Mouse (Mus musculus): ENCODE measurements around the gene Ptprm. TPM values are rescaled to one million over a fixed set of nuclear protein-coding genes. Genes with fewer than 3 reads are reported as not detected.
A peak's percentile ranks its signal among the peaks of the same experiment; 100 is the strongest.

Ptprm gene
- polyA plus RNA-seq, 1 experiment from 2014 or later, result 19.5 TPM

GRCm38 (mm10) chr17:66762716-66763115 is 591.5 kb downstream of the Ptprm start:
- ATAC-seq (ENCODE audit: insufficient number of reproducible peaks, insufficient read depth, low FRiP score, low read depth), result no peak
- H3K4me2 ChIP-seq (ENCODE audit: low read length), result no peak overlapping the region
- no peaks in the 10 kb centered on the region; the same call in 1 of the 2 replicates for H3K36me3 ChIP-seq (ENCODE audit: control insufficient read depth, insufficient read depth, low read length)
- H3K27me3 ChIP-seq (ENCODE audit: control insufficient read depth, insufficient read depth, low read length), result no peaks in the 10 kb centered on the region
- H3K9me3 ChIP-seq (ENCODE audit: control insufficient read depth, low read length), result no peaks in the 10 kb centered on the region
- no peaks in the 10 kb centered on the region for H3K4me1 ChIP-seq (ENCODE audit: control insufficient read depth in 2 of 2, insufficient read depth in 2 of 2, low read length in 2 of 2)
- no peak overlapping the region for H3K4me3 ChIP-seq (ENCODE audit: control insufficient read depth in 1 of 2, insufficient read depth in 1 of 2, low read depth in 1 of 2, low read length in 2 of 2)
- H3K27ac ChIP-seq (replicated peaks in 1 of 2; ENCODE audit: control insufficient read depth in 1 of 2, insufficient read depth in 1 of 2, low read depth in 2 of 2, low read length in 2 of 2), result no peak overlapping the region
- WGBS, result 82% methylated on average over 10 of the region's 10 CpGs
- no peak overlapping the region for H3K9ac ChIP-seq (ENCODE audit: low read length)

- 81% methylated on average over 26 of the region's 26 CpGs for WGBS
- no peak overlapping the region for H3K4me2 ChIP-seq (ENCODE audit: low read length)
- ATAC-seq (ENCODE audit: insufficient number of reproducible peaks, insufficient read depth, low FRiP score, low read depth), result no peak
Measured at GRCm38 (mm10) chr17:66761326-66762296, 592.6 kb downstream of the Ptprm start.

DNA sequence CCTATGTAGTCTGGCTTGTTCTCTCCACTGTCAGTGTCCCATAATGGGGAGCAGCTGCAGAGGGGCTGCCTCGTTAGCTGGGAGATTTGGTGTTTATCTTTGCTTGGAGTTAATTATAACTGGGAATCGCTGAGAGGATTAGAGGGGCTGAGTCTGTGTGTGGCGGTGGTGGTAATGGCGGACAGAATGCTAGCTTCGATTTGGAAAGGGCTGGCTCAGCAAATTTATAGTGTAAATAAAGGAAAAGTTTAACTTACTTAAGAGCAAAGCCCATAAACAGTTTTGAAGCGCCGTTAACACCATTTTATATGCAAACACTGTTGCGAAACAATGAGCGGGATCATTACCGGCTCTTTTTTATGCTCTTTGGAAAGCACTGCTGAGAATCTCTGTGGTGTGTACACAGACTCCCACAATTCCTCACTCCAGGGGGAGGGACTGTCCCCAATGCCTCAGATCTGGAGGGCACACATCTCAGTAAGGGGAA is 597.2 kb downstream of the Ptprm start:
- Histone ChIP-seq H3K36me3 (ENCODE audit: control insufficient read depth, insufficient read depth, low read length) (no peaks in the 10 kb centered on the region; the same call in 1 of the 2 replicates), H3K27me3 (ENCODE audit: control insufficient read depth, insufficient read depth, low read length) (no peaks in the 10 kb centered on the region), H3K4me2 (ENCODE audit: low read length) (peak overlapping the region; percentile 28; the same call in 1 of the 2 replicates), H3K4me3 (ENCODE audit: control insufficient read depth in 1 of 2, insufficient read depth in 1 of 2, low read depth in 1 of 2, low read length in 2 of 2) (no peak overlapping the region), H3K9ac (ENCODE audit: low read length) (no peak overlapping the region), H3K4me1 (ENCODE audit: control insufficient read depth in 2 of 2, insufficient read depth in 2 of 2, low read length in 2 of 2) (no peaks in the 10 kb centered on the region), H3K27ac (replicated peaks in 1 of 2; ENCODE audit: control insufficient read depth in 1 of 2, insufficient read depth in 1 of 2, low read depth in 2 of 2, low read length in 2 of 2) (no peak overlapping the region), H3K9me3 (ENCODE audit: control insufficient read depth, low read length) (no peaks in the 10 kb centered on the region)
- ATAC-seq (ENCODE audit: insufficient number of reproducible peaks, insufficient read depth, low FRiP score, low read depth), result no peak
- 55% methylated on average over 10 of the region's 10 CpGs for WGBS

More at GRCm38 (mm10) chr17:66761326-66762296, 592.6 kb downstream of the Ptprm start:
- Histone ChIP-seq H3K4me1 (ENCODE audit: control insufficient read depth in 2 of 2, insufficient read depth in 2 of 2, low read length in 2 of 2) (no peaks in the 10 kb centered on the region), H3K27me3 (ENCODE audit: control insufficient read depth, insufficient read depth, low read length) (no peaks in the 10 kb centered on the region), H3K36me3 (ENCODE audit: control insufficient read depth, insufficient read depth, low read length) (no peaks in the 10 kb centered on the region; the same call in 1 of the 2 replicates), H3K27ac (replicated peaks in 1 of 2; ENCODE audit: control insufficient read depth in 1 of 2, insufficient read depth in 1 of 2, low read depth in 2 of 2, low read length in 2 of 2) (no peak overlapping the region), H3K9ac (ENCODE audit: low read length) (no peak overlapping the region), H3K9me3 (ENCODE audit: control insufficient read depth, low read length) (no peaks in the 10 kb centered on the region), H3K4me3 (ENCODE audit: control insufficient read depth in 1 of 2, insufficient read depth in 1 of 2, low read depth in 1 of 2, low read length in 2 of 2) (no peak overlapping the region)

DNA sequence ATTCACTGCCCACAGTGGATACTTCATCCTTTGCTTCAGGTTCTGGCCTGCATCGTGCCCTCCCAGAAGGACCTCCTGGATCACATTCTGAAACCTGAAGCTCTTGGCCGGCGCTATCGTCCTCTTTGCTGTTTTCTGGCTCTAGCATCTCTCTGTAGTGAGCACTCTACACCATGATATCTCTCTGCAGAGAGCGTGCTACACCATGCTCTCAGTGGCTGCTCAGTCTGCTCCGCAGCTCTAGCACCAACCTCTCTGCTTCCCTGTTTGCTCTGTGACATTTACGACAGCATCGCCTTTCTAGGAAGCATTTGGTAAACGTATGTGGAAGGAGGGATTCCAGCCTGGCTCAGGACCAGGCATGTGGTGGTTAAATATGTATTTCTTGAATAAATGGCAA is 597.8 kb downstream of the Ptprm start:
- WGBS, result 72% methylated on average over 9 of the region's 9 CpGs
- no peak overlapping the region for H3K9ac ChIP-seq (ENCODE audit: low read length)
- H3K27ac ChIP-seq (replicated peaks in 1 of 2; ENCODE audit: control insufficient read depth in 1 of 2, insufficient read depth in 1 of 2, low read depth in 2 of 2, low read length in 2 of 2), result no peak overlapping the region
- H3K36me3 ChIP-seq (ENCODE audit: control insufficient read depth, insufficient read depth, low read length), result no peaks in the 10 kb centered on the region; the same call in 1 of the 2 replicates
- H3K27me3 ChIP-seq (ENCODE audit: control insufficient read depth, insufficient read depth, low read length), result no peaks in the 10 kb centered on the region
- H3K4me3 ChIP-seq (ENCODE audit: control insufficient read depth in 1 of 2, insufficient read depth in 1 of 2, low read depth in 1 of 2, low read length in 2 of 2), result no peak overlapping the region
- no peaks in the 10 kb centered on the region for H3K9me3 ChIP-seq (ENCODE audit: control insufficient read depth, low read length)
- H3K4me1 ChIP-seq (ENCODE audit: control insufficient read depth in 2 of 2, insufficient read depth in 2 of 2, low read length in 2 of 2), result no peaks in the 10 kb centered on the region
- H3K4me2 ChIP-seq (ENCODE audit: low read length), result no peak overlapping the region
- ATAC-seq (ENCODE audit: insufficient number of reproducible peaks, insufficient read depth, low FRiP score, low read depth), result no peak

DNA sequence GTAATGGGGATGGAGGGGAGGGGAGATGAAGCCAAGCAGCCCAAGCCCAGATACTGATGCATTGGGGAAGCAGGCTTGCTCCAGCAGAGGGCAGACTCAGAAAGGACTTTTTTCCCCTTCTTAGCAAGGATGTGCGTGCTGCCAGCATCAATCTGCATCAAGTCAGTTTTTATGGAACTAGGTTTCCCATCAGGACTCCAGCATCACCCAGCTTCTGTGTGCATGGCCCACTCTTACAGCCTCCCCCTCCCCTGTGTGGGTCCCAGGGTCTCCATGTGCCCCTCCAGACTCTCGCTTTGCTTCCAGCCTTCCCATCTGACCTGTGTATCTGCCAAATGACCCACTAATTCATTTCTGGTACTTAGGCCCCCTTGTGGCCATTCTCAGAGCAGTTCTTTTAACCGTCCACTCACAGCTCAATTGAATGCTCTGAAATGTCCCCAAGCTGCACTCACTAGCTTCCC is 599.0 kb downstream of the Ptprm start:
- H3K9ac ChIP-seq (ENCODE audit: low read length), result no peak overlapping the region
- no peak overlapping the region for H3K4me3 ChIP-seq (ENCODE audit: control insufficient read depth in 1 of 2, insufficient read depth in 1 of 2, low read depth in 1 of 2, low read length in 2 of 2)
- H3K27ac ChIP-seq (replicated peaks in 1 of 2; ENCODE audit: control insufficient read depth in 1 of 2, insufficient read depth in 1 of 2, low read depth in 2 of 2, low read length in 2 of 2), result no peak overlapping the region
- no peaks in the 10 kb centered on the region for H3K36me3 ChIP-seq (ENCODE audit: control insufficient read depth, insufficient read depth, low read length)
- no peaks in the 10 kb centered on the region for H3K4me1 ChIP-seq (ENCODE audit: control insufficient read depth in 2 of 2, insufficient read depth in 2 of 2, low read length in 2 of 2)
- H3K4me2 ChIP-seq (ENCODE audit: low read length), result no peak overlapping the region
- H3K27me3 ChIP-seq (ENCODE audit: control insufficient read depth, insufficient read depth, low read length), result no peaks in the 10 kb centered on the region
- 34% methylated on average over 3 of the region's 3 CpGs for WGBS
- H3K9me3 ChIP-seq (ENCODE audit: control insufficient read depth, low read length), result no peaks in the 10 kb centered on the region
- no peak for ATAC-seq (ENCODE audit: insufficient number of reproducible peaks, insufficient read depth, low FRiP score, low read depth)

DNA sequence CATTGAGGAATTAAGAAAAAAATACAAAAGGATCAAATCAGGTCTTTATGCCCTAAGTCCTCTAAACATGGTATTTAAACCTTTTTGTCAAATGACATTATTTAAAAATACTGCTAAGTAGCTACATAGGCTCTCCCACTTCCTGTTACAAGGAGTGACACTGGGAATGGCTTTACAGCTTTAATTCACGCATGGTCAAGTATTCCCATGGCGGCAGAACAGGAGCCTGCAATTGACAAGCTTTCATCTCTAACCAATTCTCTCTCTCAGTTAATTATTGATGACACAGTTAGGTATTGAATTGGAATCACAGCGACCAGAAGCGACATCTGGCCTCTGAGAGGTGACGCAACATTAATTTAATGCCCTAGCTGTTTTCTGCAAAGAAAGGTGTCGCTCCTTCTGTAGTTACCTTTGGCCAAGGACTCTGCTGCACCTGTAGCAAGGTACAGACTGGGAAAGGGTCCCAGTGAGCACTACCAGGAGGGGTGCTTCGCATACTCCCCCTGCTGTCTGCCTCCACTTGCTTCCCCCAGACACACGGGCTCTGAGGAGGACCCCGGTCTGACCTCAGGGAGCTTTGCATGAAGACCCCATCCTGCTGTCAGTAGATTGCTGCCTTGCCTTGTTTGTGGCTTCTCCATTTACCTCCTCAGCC is 599.9 kb downstream of the Ptprm start:
- H3K27ac ChIP-seq (replicated peaks in 1 of 2; ENCODE audit: control insufficient read depth in 1 of 2, insufficient read depth in 1 of 2, low read depth in 2 of 2, low read length in 2 of 2), result no peak overlapping the region
- no peaks in the 10 kb centered on the region for H3K36me3 ChIP-seq (ENCODE audit: control insufficient read depth, insufficient read depth, low read length)
- H3K4me2 ChIP-seq (ENCODE audit: low read length), result no peak overlapping the region
- no peaks in the 10 kb centered on the region for H3K9me3 ChIP-seq (ENCODE audit: control insufficient read depth, low read length)
- no peak for ATAC-seq (ENCODE audit: insufficient number of reproducible peaks, insufficient read depth, low FRiP score, low read depth)
- H3K4me3 ChIP-seq (ENCODE audit: control insufficient read depth in 1 of 2, insufficient read depth in 1 of 2, low read depth in 1 of 2, low read length in 2 of 2), result no peak overlapping the region
- H3K4me1 ChIP-seq (ENCODE audit: control insufficient read depth in 2 of 2, insufficient read depth in 2 of 2, low read length in 2 of 2), result no peaks in the 10 kb centered on the region
- WGBS, result 76% methylated on average over 9 of the region's 9 CpGs
- no peaks in the 10 kb centered on the region for H3K27me3 ChIP-seq (ENCODE audit: control insufficient read depth, insufficient read depth, low read length)
- no peak overlapping the region for H3K9ac ChIP-seq (ENCODE audit: low read length)

DNA sequence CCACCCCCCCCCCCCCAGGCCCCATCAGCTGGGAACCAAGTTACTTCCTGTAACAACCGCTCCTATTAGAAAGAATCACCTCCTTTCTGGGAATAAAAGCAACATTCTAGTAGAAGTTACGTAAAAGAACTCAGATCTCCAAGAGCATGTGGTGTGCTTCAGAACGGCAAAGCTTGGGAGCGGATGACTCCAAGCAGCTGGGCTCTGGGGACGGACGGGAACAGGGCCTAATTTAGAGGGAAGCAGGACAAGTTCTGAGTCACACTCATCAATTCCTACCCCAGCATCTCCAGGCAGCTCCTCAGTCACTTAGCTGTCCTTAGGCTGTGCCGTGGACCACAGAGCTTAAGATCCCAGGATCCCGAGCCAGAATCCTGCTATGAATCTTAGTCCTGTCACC is 602.5 kb downstream of the Ptprm start:
- no peak overlapping the region for H3K4me2 ChIP-seq (ENCODE audit: low read length)
- WGBS, result 89% methylated on average over 8 of the region's 8 CpGs

More for the DNA sequence above, 602.5 kb downstream of the Ptprm start:
- Histone ChIP-seq H3K4me3 (ENCODE audit: control insufficient read depth in 1 of 2, insufficient read depth in 1 of 2, low read depth in 1 of 2, low read length in 2 of 2) (no peak overlapping the region), H3K27ac (replicated peaks in 1 of 2; ENCODE audit: control insufficient read depth in 1 of 2, insufficient read depth in 1 of 2, low read depth in 2 of 2, low read length in 2 of 2) (no peak overlapping the region), H3K4me1 (ENCODE audit: control insufficient read depth in 2 of 2, insufficient read depth in 2 of 2, low read length in 2 of 2) (no peaks in the 10 kb centered on the region), H3K9me3 (ENCODE audit: control insufficient read depth, low read length) (no peaks in the 10 kb centered on the region), H3K9ac (ENCODE audit: low read length) (no peak overlapping the region), H3K27me3 (ENCODE audit: control insufficient read depth, insufficient read depth, low read length) (no peaks in the 10 kb centered on the region), H3K36me3 (ENCODE audit: control insufficient read depth, insufficient read depth, low read length) (no peaks in the 10 kb centered on the region)
- ATAC-seq (ENCODE audit: insufficient number of reproducible peaks, insufficient read depth, low FRiP score, low read depth), result no peak
